In genomic region chr12:56827808-56828384, GRCm38 (mm10) we compare ENCODE assay signal across 20 mouse cellular contexts.
DNase-seq lines count a peak whose midpoint lies in the region; ATAC-seq and TF ChIP-seq lines count a peak whose summit lies in the region.
"Had no signal": no experiment of that assay in that cellular context is flagged by ENCODE, and none has a peak within 500 bp of the region (broad histone marks: within the 10 kb centered on the region; RNA-seq: fewer than 3 reads in every experiment).

No protein-coding gene starts in this region.

- no peak for TF ChIP-seq CTCF in stomach, postnatal 0 days (IDR thresholded peaks at IDR 0.05; ENCODE audit: low read depth)

- H3K9me3 ChIP-seq in limb, embryonic 11.5 days (ENCODE audit: control insufficient read depth, low read length) = no peaks in the 10 kb centered on the region
- no peaks in the 10 kb centered on the region for H3K9me3 ChIP-seq in stomach, postnatal 0 days (ENCODE audit: control insufficient read depth, low read length)
- H3K9me3 ChIP-seq: embryonic facial prominence, embryonic 10.5 days; liver, embryonic 13.5 days; midbrain, embryonic 15.5 days; neural tube, embryonic 15.5 days had no signal

- H3K4me1 ChIP-seq in limb, embryonic 11.5 days (ENCODE audit: control insufficient read depth, insufficient read depth, low read length) = 0 out of 2 replicates have a peak, but pooled peaks cover 4% of the 10 kb centered on the region
- no peaks in the 10 kb centered on the region for H3K4me1 ChIP-seq in stomach, postnatal 0 days (replicated peaks; ENCODE audit: control insufficient read depth, insufficient read depth)
- H3K4me1 ChIP-seq: liver, embryonic 13.5 days had no signal

- WGBS in limb, embryonic 11.5 days = 34% methylated on average over 8 of the region's 8 CpGs
- 36% methylated on average over 8 of the region's 8 CpGs for WGBS in stomach, postnatal 0 days

- intact Hi-C loops in heart, postnatal 14 days (cut with DNase I) = no loop called here

- H3K9ac ChIP-seq in limb, embryonic 11.5 days (ENCODE audit: low read length) = no peak overlapping the region
- no peak overlapping the region for H3K9ac ChIP-seq in stomach, postnatal 0 days (ENCODE audit: low read length)
- H3K9ac ChIP-seq: liver, embryonic 13.5 days; midbrain, embryonic 15.5 days; neural tube, embryonic 15.5 days had no signal

- peaks cover 4% of the 10 kb centered on the region; the same call in 1 of the 2 replicates for H3K27me3 ChIP-seq in limb, embryonic 11.5 days (ENCODE audit: control insufficient read depth, insufficient read depth, low read length)
- H3K27me3 ChIP-seq in stomach, postnatal 0 days (ENCODE audit: control insufficient read depth, insufficient read depth, low read length) = no peaks in the 10 kb centered on the region
- H3K27me3 ChIP-seq: liver, embryonic 13.5 days; midbrain, embryonic 15.5 days had no signal

- ATAC-seq in limb, embryonic 11.5 days (ENCODE audit: insufficient number of reproducible peaks, low FRiP score, low TSS enrichment, low read depth) = peak; percentile 64; the same call in 1 of the 2 replicates
- ATAC-seq in stomach, postnatal 0 days (ENCODE audit: low FRiP score, low TSS enrichment) = peak; percentile 57; the same call in 1 of the 2 replicates
- ATAC-seq: forebrain, embryonic 14.5 days; hindbrain, postnatal 0 days; midbrain, embryonic 15.5 days had no signal

- DNase-seq in embryo, embryonic 11 days = peak; percentile 37
- no peak for DNase-seq in embryo, embryonic 10 days (ENCODE audit: low spot score)
- DNase-seq in kidney, postnatal 10 days = peak; percentile 5
- DNase-seq in kidney, adult 11 months = no peak
- DNase-seq in limb, embryonic 11.5 days (ENCODE audit: low spot score) = peak; percentile 58
- DNase-seq in stomach, postnatal 0 days (ENCODE audit: low spot score) = peak; percentile 42
- no peak for DNase-seq in layer of hippocampus, postnatal 36 days
- DNase-seq in heart, postnatal 14 days = no peak
- DNase-seq: adrenal gland, adult 2 months; cerebellum, adult 2 months; cerebellum, postnatal 36 days; gastrocnemius, postnatal 10 days; heart, adult 18-20 months; liver, embryonic 13.5 days; thymus, adult 2 months had no signal

- no peaks in the 10 kb centered on the region for H3K36me3 ChIP-seq in limb, embryonic 11.5 days (ENCODE audit: control insufficient read depth, insufficient read depth, low read length)
- H3K36me3 ChIP-seq in stomach, postnatal 0 days (ENCODE audit: control insufficient read depth, insufficient read depth, low read length) = no peaks in the 10 kb centered on the region
- H3K36me3 ChIP-seq: embryonic facial prominence, embryonic 10.5 days; liver, embryonic 13.5 days; midbrain, embryonic 15.5 days; neural tube, embryonic 15.5 days had no signal

- no peak overlapping the region for H3K4me2 ChIP-seq in limb, embryonic 11.5 days (ENCODE audit: low read depth, severe bottlenecking)
- no peak overlapping the region for H3K4me2 ChIP-seq in stomach, postnatal 0 days (replicated peaks; ENCODE audit: low read depth)
- H3K4me2 ChIP-seq: liver, embryonic 13.5 days; midbrain, embryonic 15.5 days; neural tube, embryonic 15.5 days had no signal

- TF ChIP-seq EP300 in stomach, postnatal 0 days (optimal IDR thresholded peaks at IDR 0.05) = no peak

- H3K27ac ChIP-seq in limb, embryonic 11.5 days (replicated peaks; ENCODE audit: low read depth, low read length) = no peak overlapping the region
- H3K27ac ChIP-seq in stomach, postnatal 0 days (replicated peaks) = no peak overlapping the region
- H3K27ac ChIP-seq: hindbrain, postnatal 0 days; liver, embryonic 13.5 days; midbrain, embryonic 15.5 days; neural tube, embryonic 15.5 days had no signal

- no peak overlapping the region for H3K4me3 ChIP-seq in limb, embryonic 11.5 days (ENCODE audit: low read depth, low read length)
- no peak overlapping the region for H3K4me3 ChIP-seq in stomach, postnatal 0 days (ENCODE audit: low read depth, low read length)
- H3K4me3 ChIP-seq: embryonic facial prominence, embryonic 10.5 days; liver, embryonic 13.5 days; midbrain, embryonic 15.5 days; neural tube, embryonic 15.5 days had no signal

Comparison
In these comparisons a context has a peak if more than half of its experiments do, and no peak if none do; other contexts are left out.
1. DNase-seq: peak in embryo, embryonic 11 days (single experiment), kidney, postnatal 10 days (single experiment), limb, embryonic 11.5 days (single experiment) and stomach, postnatal 0 days (single experiment); none in embryo, embryonic 10 days (single experiment), kidney, adult 11 months (single experiment), layer of hippocampus, postnatal 36 days (0 of 2) and heart, postnatal 14 days (0 of 2).